Mouse (Mus musculus) lung, postnatal 0 days (tissue): Measurements from ENCODE around the gene 2700081O15Rik. TPM values are rescaled to one million over a fixed set of nuclear protein-coding genes. Genes with fewer than 3 reads are reported as not detected.

ENCODE experiments used
- ATAC-seq: fragments of 200-750 bp; cut with Nextera tagmentation; 2 replicates; pipeline ENCODE4 v1.8.0; 2017; ENCODE audit warnings: moderate library complexity
- DNase-seq: peaks from one replicate; pipeline ENCODE4 v3.0.0-alpha.2; 2016; ENCODE audit warnings: low spot score
- H3K27ac ChIP-seq: fragments of 300-500 bp; sonication (generic); 2 replicates; pipeline ENCODE4 v1.5.1; 2014; ENCODE audit warnings: antibody characterized with exemption, mild to moderate bottlenecking, low read length, mixed read lengths
- H3K27me3 ChIP-seq: fragments of 300-500 bp; sonication (generic); replicated peaks from 2 replicates; pipeline ENCODE4 v1.6.1; 2014; ENCODE audit warnings: low read length, mixed read lengths; ENCODE audit not compliant: insufficient read depth
- H3K36me3 ChIP-seq: fragments of 300-500 bp; sonication (generic); 2 replicates; pipeline ENCODE4 v1.6.1; 2014; ENCODE audit warnings: low read length, mixed read lengths; ENCODE audit not compliant: insufficient read depth
- H3K4me1 ChIP-seq: fragments of 300-500 bp; sonication (generic); 2 replicates; pipeline ENCODE4 v1.6.1; 2014; ENCODE audit warnings: antibody characterized with exemption, low read depth, low read length, mixed read lengths; ENCODE audit not compliant: insufficient read depth
- H3K4me2 ChIP-seq: fragments of 300-500 bp; sonication (generic); replicated peaks from 2 replicates; pipeline ENCODE4 v1.6.1; 2014; ENCODE audit warnings: low read depth, mild to moderate bottlenecking, low read length, moderate library complexity, mixed read lengths
- H3K4me3 ChIP-seq: fragments of 300-500 bp; sonication (generic); 2 replicates; pipeline ENCODE4 v1.5.1; 2014; ENCODE audit warnings: low read depth, low read length
- H3K9ac ChIP-seq: fragments of 300-500 bp; sonication (generic); replicated peaks from 2 replicates; pipeline ENCODE4 v1.6.1; 2014; ENCODE audit warnings: low read depth, mild to moderate bottlenecking
- H3K9me3 ChIP-seq: fragments of 300-500 bp; sonication (generic); 2 replicates; pipeline ENCODE4 v1.6.1; 2016; ENCODE audit warnings: low read length, mixed read lengths
- CTCF ChIP-seq: IDR thresholded peaks from 2 replicates; pipeline ENCODE4 v1.5.1; 2016; ENCODE audit warnings: antibody characterized with exemption, mild to moderate bottlenecking
- EP300 ChIP-seq: IDR thresholded peaks from 2 replicates; pipeline ENCODE4 v1.6.1; 2016; ENCODE audit warnings: antibody characterized with exemption, mild to moderate bottlenecking, control low read depth
- WGBS: fragments of 180-500 bp; shearing (Covaris S2); extraction: QIAGEN DNeasy Blood & Tissue Kit; methylation state at CpG from one replicate; pipeline ENCODE4 v1.1.7; 2014; 5-methylcytosine and 5-hydroxymethylcytosine counted together
- polyA plus RNA-seq: library from polyadenylated mRNA; unstranded; fragments of >200 nt; fragmentation: Nextera tagmentation; extraction: Ambion mirVana; gene quantifications from 2 replicates; pipeline ENCODE4 v1.2.1, GENCODE M21; 2015

Gene 2700081O15Rik
- polyA plus RNA-seq, 1 experiment from 2014 or later = 4.4 TPM

DNA sequence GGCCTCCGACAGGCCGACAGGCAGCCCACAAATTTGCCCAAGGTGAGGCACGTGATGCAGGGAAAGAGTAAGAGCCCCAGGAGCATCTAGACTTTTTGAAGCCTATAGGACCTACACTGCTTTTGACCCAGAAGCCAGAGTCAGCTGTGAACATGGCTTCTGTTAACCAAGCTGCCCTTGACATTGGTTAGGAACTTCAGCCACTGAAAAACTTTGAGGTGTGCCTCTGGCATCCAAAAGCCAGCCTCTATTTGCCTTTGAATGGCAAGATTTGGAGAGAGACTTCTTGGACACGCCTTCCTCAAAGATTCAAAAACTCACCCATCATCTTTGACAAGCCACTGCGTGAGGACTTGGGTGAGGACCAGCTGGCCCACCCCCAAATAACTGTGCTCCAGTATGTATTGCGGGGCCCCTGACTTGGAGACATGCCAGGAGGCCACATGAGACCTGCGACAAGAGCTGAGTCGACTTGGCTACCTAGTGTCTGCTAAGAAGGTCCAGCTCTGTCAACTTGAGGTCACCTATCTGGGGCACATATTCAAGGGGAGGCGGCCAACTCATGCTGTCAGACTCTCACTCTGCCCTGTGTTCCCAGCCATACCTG, 12.7 kb upstream of the 2700081O15Rik start:
- Histone ChIP-seq H3K4me2 (no peak overlapping the region), H3K27ac (no peak overlapping the region), H3K9ac (no peak overlapping the region), H3K4me1 (no peaks in the 10 kb centered on the region), H3K4me3 (no peak overlapping the region), H3K9me3 (no peaks in the 10 kb centered on the region), H3K27me3 (0 out of 2 replicates have a peak, but pooled peaks cover 3% of the 10 kb centered on the region), H3K36me3 (no peaks in the 10 kb centered on the region)
- DNase-seq (no peak), ATAC-seq (no peak)
- TF ChIP-seq EP300 = no peak
- no peak for TF ChIP-seq CTCF
- WGBS = 42% methylated on average over 9 of the region's 9 CpGs

DNA sequence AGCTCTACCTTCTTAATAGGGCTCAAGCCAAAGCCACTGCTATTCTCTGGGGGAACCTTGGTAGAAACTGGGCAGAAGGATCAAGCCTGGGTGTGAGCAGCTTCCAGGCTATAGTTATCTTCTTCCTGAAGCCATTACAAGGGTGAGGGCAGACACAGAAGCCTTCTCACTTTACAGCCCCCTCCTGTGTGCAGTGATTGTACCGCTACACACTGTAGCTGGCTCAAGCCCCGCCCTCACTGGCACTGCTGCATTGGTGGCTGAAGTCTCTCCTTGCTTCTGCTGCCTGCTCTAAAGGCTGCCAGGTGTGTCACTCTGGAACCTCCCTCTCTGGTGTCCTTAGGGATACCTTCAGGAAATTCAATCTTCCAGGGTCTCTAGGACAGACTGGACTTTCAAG, 5.1 kb upstream of the 2700081O15Rik start:
- Histone ChIP-seq H3K4me1 (no peaks in the 10 kb centered on the region), H3K27me3 (no peaks in the 10 kb centered on the region), H3K4me3 (no peak overlapping the region), H3K36me3 (no peaks in the 10 kb centered on the region), H3K9ac (no peak overlapping the region), H3K4me2 (no peak overlapping the region), H3K27ac (no peak overlapping the region), H3K9me3 (no peaks in the 10 kb centered on the region)
- 57% methylated on average over 2 of the region's 2 CpGs for WGBS
- no peak for ATAC-seq
- DNase-seq = no peak
- TF ChIP-seq EP300 (no peak), CTCF (no peak)

DNA sequence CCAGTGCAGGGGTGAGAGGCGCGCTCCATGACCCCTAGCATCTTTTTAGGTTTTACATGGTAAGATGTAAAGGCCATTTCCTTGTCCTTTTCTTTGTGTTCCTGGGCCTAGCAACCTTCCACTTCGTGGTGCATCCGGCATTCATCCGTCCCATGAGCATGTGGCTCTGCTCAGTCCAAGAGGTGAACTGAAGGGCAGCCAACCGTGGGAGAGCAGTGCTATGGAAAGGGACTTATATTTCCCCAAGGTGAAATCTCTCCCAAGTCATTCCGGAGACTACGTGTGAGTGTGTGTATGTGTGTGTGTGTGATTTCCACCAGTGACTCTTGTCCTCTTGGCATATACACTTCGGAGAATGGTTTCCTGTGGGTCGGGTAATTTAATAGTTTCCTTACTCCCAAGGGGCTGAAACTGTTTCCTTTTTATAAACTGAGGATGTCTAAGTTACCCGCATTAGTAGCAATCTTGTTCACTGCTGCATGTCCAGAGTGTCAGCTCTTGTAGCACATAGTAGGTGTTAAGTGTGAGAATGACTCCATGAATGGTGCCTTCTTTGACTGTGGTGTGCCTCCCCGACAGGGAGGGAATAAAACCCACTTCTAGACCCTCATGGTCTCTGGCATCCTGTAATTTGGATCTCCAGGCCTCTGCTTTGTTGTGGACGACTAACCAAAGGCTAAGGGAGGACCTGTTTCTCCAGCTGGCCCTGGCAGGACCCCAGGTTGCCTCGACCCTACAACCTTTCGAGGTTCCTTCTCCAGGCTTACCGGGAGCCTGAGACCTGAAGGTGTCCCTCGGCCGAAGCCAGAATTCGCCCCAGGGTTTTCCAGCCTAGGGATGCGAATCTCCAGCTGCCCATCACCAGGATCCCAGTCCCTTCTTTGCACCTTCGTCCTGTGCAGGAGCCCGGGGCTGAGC, 1.2 kb upstream of the 2700081O15Rik start:
- Histone ChIP-seq H3K9me3 (no peaks in the 10 kb centered on the region), H3K4me2 (peak overlapping the region; percentile 98), H3K4me1 (peaks cover 11% of the 10 kb centered on the region; the same call in 1 of the 2 replicates), H3K4me3 (peak overlapping the region; percentile 74), H3K36me3 (no peaks in the 10 kb centered on the region), H3K9ac (peak overlapping the region; percentile 54; the same call in 1 of the 2 replicates), H3K27me3 (no peaks in the 10 kb centered on the region), H3K27ac (peak overlapping the region; percentile 9; the same call in 1 of the 2 replicates)
- no peak for DNase-seq
- no peak for ATAC-seq
- TF ChIP-seq EP300 (no peak), CTCF (no peak)
- 30% methylated on average over 22 of the region's 22 CpGs for WGBS

DNA sequence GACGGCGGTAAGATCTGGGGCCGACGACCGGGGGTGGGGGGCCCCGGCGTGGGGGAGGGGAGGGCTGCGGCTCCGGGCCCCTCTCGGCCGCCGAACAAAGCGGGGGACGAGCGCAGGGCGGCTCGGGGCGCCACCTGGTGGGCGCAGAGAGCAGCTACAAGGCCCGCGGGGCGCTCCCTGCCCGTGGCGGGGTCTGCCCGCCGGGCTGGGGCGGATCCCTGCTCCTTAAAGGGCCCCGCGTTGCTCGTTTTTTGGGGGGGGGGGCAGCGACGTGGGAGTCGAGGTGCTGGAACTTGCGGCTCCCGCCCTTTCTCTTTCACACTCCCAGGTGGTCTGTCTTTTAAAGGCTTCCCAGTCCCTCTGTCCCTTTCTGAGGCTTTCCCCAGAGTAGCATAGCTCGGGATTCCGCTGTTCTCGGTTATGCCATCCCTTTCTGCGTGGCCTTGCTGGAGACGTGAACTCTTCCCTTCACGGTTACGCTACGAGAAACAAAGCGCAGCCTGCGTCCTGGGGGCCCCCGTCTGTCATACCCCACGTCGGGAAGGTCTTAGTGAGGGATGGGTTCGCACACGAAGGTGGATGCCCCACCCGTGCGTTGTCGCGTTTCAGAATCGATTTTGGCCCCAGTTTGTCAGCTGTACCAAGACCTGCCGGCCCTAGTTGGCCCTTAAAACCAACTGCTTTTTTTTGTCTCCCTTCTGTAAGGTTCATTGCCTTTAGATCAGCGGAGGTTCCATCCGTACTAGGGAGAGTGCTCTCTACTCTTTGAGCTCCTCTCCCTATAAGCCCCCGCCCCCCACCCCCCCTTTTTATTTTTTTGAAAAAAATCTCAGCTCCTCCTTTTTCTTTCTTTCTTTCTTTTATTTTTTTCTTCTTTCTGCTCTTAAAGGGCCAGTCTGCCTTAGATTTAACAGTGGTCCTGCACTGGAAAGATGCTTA, 755 bp downstream of the 2700081O15Rik start:
- peak; percentile 87 for DNase-seq
- no peaks in the 10 kb centered on the region for H3K36me3 ChIP-seq
- H3K4me1 ChIP-seq = peaks cover 23% of the 10 kb centered on the region
- H3K4me3 ChIP-seq = peak overlapping the region; percentile 74
- no peaks in the 10 kb centered on the region for H3K9me3 ChIP-seq
- TF ChIP-seq EP300 = no peak
- TF ChIP-seq CTCF = peak; percentile 83
- ATAC-seq = peak; percentile 79
- H3K4me2 ChIP-seq = peak overlapping the region; percentile 98
- H3K27ac ChIP-seq = peak overlapping the region; percentile 75
- peak overlapping the region; percentile 54 for H3K9ac ChIP-seq
- WGBS = under 1% methylated on average over 47 of the region's 59 CpGs
- no peaks in the 10 kb centered on the region for H3K27me3 ChIP-seq

DNA sequence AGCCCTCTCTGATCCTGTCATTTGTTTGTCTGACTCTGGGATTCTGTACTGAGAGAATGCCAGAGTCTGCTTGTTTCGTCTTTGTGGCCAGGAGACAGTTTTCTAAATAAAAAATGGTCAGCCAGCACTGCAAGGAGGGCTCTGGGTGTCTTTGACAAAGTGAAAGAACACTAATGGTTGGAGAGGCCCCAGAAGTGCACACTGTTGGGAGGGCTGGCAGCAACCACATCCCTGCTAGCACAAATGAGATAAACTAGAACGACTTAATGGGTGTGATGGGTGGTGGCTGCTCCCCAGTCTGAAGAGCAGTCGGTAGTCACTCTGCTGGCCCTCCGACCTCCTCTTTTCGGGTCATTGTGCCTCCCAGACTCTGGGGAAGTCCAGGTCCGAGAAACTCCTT, 1.7 kb downstream of the 2700081O15Rik start:
- Histone ChIP-seq H3K27me3 (no peaks in the 10 kb centered on the region), H3K36me3 (no peaks in the 10 kb centered on the region), H3K4me1 (peaks cover 30% of the 10 kb centered on the region), H3K27ac (no peak overlapping the region), H3K4me3 (peak overlapping the region; percentile 74; the same call in 1 of the 2 replicates), H3K4me2 (peak overlapping the region; percentile 98), H3K9ac (0 out of 2 replicates have a peak overlapping the region, but pooled peaks have one; percentile 54), H3K9me3 (no peaks in the 10 kb centered on the region)
- no peak for ATAC-seq
- no peak for DNase-seq
- 38% methylated on average over 6 of the region's 6 CpGs for WGBS
- no peak for TF ChIP-seq EP300
- no peak for TF ChIP-seq CTCF
